Mouse (Mus musculus) intestine, embryonic 16.5 days (tissue): ENCODE data around the gene Adcy7. TPM values are rescaled to one million over a fixed set of nuclear protein-coding genes. Genes with fewer than 3 reads are reported as not detected.

ENCODE experiments used
- ATAC-seq: fragments of 200-750 bp; cut with Nextera tagmentation; 2 replicates; pipeline ENCODE4 v1.8.0; 2017; ENCODE audit warnings: moderate TSS enrichment, moderate library complexity
- H3K27ac ChIP-seq: fragments of 300-500 bp; sonication (generic); 2 replicates; pipeline ENCODE4 v1.5.1; 2014; ENCODE audit warnings: mild to moderate bottlenecking, low read length
- H3K27me3 ChIP-seq: fragments of 300-500 bp; sonication (generic); replicated peaks from 2 replicates; pipeline ENCODE4 v1.6.1; 2014; ENCODE audit warnings: low read length, control low read depth, mixed read lengths; ENCODE audit not compliant: control insufficient read depth, insufficient read depth
- H3K36me3 ChIP-seq: fragments of 300-500 bp; sonication (generic); 2 replicates; pipeline ENCODE4 v1.6.1; 2014; ENCODE audit warnings: low read length, control low read depth; ENCODE audit not compliant: control insufficient read depth, insufficient read depth
- H3K4me1 ChIP-seq: fragments of 300-500 bp; sonication (generic); 2 replicates; pipeline ENCODE4 v1.6.1; 2014; ENCODE audit warnings: low read length, control low read depth, mixed read lengths; ENCODE audit not compliant: control insufficient read depth, insufficient read depth
- H3K4me2 ChIP-seq: fragments of 300-500 bp; sonication (generic); 2 replicates; pipeline ENCODE4 v1.6.1; 2014; ENCODE audit warnings: low read depth, low read length, control low read depth
- H3K4me3 ChIP-seq: fragments of 300-500 bp; sonication (generic); 2 replicates; pipeline ENCODE4 v1.5.1; 2014; ENCODE audit warnings: mild to moderate bottlenecking, low read length
- H3K9ac ChIP-seq: fragments of 300-500 bp; sonication (generic); 2 replicates; pipeline ENCODE4 v1.6.1; 2014; ENCODE audit warnings: low read depth, low read length
- H3K9me3 ChIP-seq: fragments of 300-500 bp; sonication (generic); 2 replicates; pipeline ENCODE4 v1.6.1; 2016; ENCODE audit warnings: low read length, control low read depth; ENCODE audit not compliant: control insufficient read depth
- WGBS: fragments of 180-500 bp; shearing (Covaris S2); extraction: QIAGEN DNeasy Blood & Tissue Kit; methylation state at CpG from one replicate; pipeline ENCODE4 v1.1.7; 2014; 5-methylcytosine and 5-hydroxymethylcytosine counted together
- polyA plus RNA-seq: library from polyadenylated mRNA; unstranded; fragments of >200 nt; fragmentation: Nextera tagmentation; extraction: Ambion mirVana; gene quantifications from 2 replicates; pipeline ENCODE4 v1.2.1, GENCODE M21; 2015

Adcy7 gene
- polyA plus RNA-seq, 1 experiment from 2014 or later, result 2.9 TPM

GRCm38 (mm10) chr8:88292926-88293325, 20.7 kb downstream of the Adcy7 start:
- no peak overlapping the region for H3K4me2 ChIP-seq
- no peak overlapping the region for H3K9ac ChIP-seq
- H3K27ac ChIP-seq, result no peak overlapping the region
- H3K27me3 ChIP-seq, result no peaks in the 10 kb centered on the region
- H3K9me3 ChIP-seq, result no peaks in the 10 kb centered on the region
- H3K4me1 ChIP-seq, result peaks cover 6% of the 10 kb centered on the region; the same call in 1 of the 2 replicates
- no peaks in the 10 kb centered on the region for H3K36me3 ChIP-seq
- H3K4me3 ChIP-seq, result no peak overlapping the region
- WGBS, result 88% methylated on average over 3 of the region's 3 CpGs
- no peak for ATAC-seq

- no peak overlapping the region for H3K4me2 ChIP-seq
- H3K9ac ChIP-seq, result no peak overlapping the region
- no peak for ATAC-seq
- H3K27ac ChIP-seq, result no peak overlapping the region
- H3K4me1 ChIP-seq, result peaks cover 3% of the 10 kb centered on the region; the same call in 1 of the 2 replicates
- H3K9me3 ChIP-seq, result no peaks in the 10 kb centered on the region
- WGBS, result 81% methylated on average over 9 of the region's 9 CpGs
- no peaks in the 10 kb centered on the region for H3K36me3 ChIP-seq
- no peak overlapping the region for H3K4me3 ChIP-seq
- H3K27me3 ChIP-seq, result no peaks in the 10 kb centered on the region
Measured at GRCm38 (mm10) chr8:88293590-88294356, 21.6 kb downstream of the Adcy7 start.

- Histone ChIP-seq H3K36me3 (no peaks in the 10 kb centered on the region), H3K4me1 (peaks cover 3% of the 10 kb centered on the region; the same call in 1 of the 2 replicates), H3K9ac (no peak overlapping the region; the same call in 1 of the 2 replicates), H3K9me3 (no peaks in the 10 kb centered on the region), H3K4me3 (no peak overlapping the region), H3K4me2 (no peak overlapping the region), H3K27ac (no peak overlapping the region), H3K27me3 (no peaks in the 10 kb centered on the region)
- no peak for ATAC-seq
- 84% methylated on average over 2 of the region's 2 CpGs for WGBS
Measured at GRCm38 (mm10) chr8:88294977-88295376, 22.8 kb downstream of the Adcy7 start.

- peak; percentile 61 for ATAC-seq
- no peak overlapping the region for H3K27ac ChIP-seq
Measured at GRCm38 (mm10) chr8:88297976-88298732, 26.0 kb downstream of the Adcy7 start.

GRCm38 (mm10) chr8:88298733-88299103, 26.5 kb downstream of the Adcy7 start:
- Histone ChIP-seq H3K9ac (no peak overlapping the region), H3K4me3 (no peak overlapping the region), H3K4me1 (peaks cover 9% of the 10 kb centered on the region; the same call in 1 of the 2 replicates), H3K4me2 (no peak overlapping the region), H3K9me3 (no peaks in the 10 kb centered on the region), H3K27me3 (no peaks in the 10 kb centered on the region), H3K36me3 (no peaks in the 10 kb centered on the region), H3K27ac (no peak overlapping the region)
- ATAC-seq, result no peak
- 85% methylated on average over 10 of the region's 10 CpGs for WGBS

More at GRCm38 (mm10) chr8:88297976-88298732, 26.0 kb downstream of the Adcy7 start:
- H3K36me3 ChIP-seq, result no peaks in the 10 kb centered on the region
- H3K9me3 ChIP-seq, result no peaks in the 10 kb centered on the region
- no peak overlapping the region for H3K4me2 ChIP-seq
- H3K27me3 ChIP-seq, result no peaks in the 10 kb centered on the region
- H3K9ac ChIP-seq, result no peak overlapping the region
- WGBS, result 47% methylated on average over 12 of the region's 12 CpGs
- H3K4me1 ChIP-seq, result peaks cover 9% of the 10 kb centered on the region; the same call in 1 of the 2 replicates
- H3K4me3 ChIP-seq, result no peak overlapping the region

- Histone ChIP-seq H3K36me3 (no peaks in the 10 kb centered on the region), H3K27me3 (no peaks in the 10 kb centered on the region), H3K9ac (peak overlapping the region; percentile 24; the same call in 1 of the 2 replicates), H3K27ac (no peak overlapping the region), H3K4me3 (no peak overlapping the region), H3K4me2 (no peak overlapping the region), H3K9me3 (no peaks in the 10 kb centered on the region), H3K4me1 (peaks cover 7% of the 10 kb centered on the region; the same call in 1 of the 2 replicates)
- ATAC-seq, result peak; percentile 55
- WGBS, result 61% methylated on average over 10 of the region's 10 CpGs
Measured at GRCm38 (mm10) chr8:88299907-88300603, 27.9 kb downstream of the Adcy7 start.

GRCm38 (mm10) chr8:88301589-88302437, 29.6 kb downstream of the Adcy7 start:
- H3K9ac ChIP-seq, result no peak overlapping the region
- no peak overlapping the region for H3K4me2 ChIP-seq
- H3K4me1 ChIP-seq, result 0 out of 2 replicates have a peak, but pooled peaks cover 5% of the 10 kb centered on the region
- no peaks in the 10 kb centered on the region for H3K27me3 ChIP-seq
- H3K27ac ChIP-seq, result no peak overlapping the region
- H3K4me3 ChIP-seq, result no peak overlapping the region
- H3K36me3 ChIP-seq, result no peaks in the 10 kb centered on the region
- ATAC-seq, result no peak
- H3K9me3 ChIP-seq, result no peaks in the 10 kb centered on the region
- 67% methylated on average over 15 of the region's 15 CpGs for WGBS

GRCm38 (mm10) chr8:88305814-88306213, 33.6 kb downstream of the Adcy7 start:
- ATAC-seq, result no peak
- Histone ChIP-seq H3K4me3 (no peak overlapping the region), H3K4me2 (no peak overlapping the region), H3K9me3 (no peaks in the 10 kb centered on the region), H3K4me1 (0 out of 2 replicates have a peak, but pooled peaks cover under 1% of the 10 kb centered on the region), H3K36me3 (no peaks in the 10 kb centered on the region), H3K27ac (no peak overlapping the region), H3K27me3 (no peaks in the 10 kb centered on the region), H3K9ac (no peak overlapping the region)
- WGBS, result 88% methylated on average over 4 of the region's 4 CpGs
